Mouse (Mus musculus) heart, adult 2 months (tissue): ENCODE results near the gene Camta1.

ENCODE experiments used
- CTCF ChIP-seq: fragments of 200-600 bp; IDR thresholded peaks from 2 replicates; pipeline ENCODE4 v1.8.1; 2022; ENCODE audit warnings: antibody characterized with exemption, mild to moderate bottlenecking, moderate library complexity
- POLR2A ChIP-seq: fragments of 200-500 bp; IDR thresholded peaks from 2 replicates; pipeline ENCODE4 v1.6.1; 2011; ENCODE audit warnings: mild to moderate bottlenecking, low read depth, low read length, control low read depth; ENCODE audit not compliant: insufficient read depth

- TF ChIP-seq CTCF (no peak), POLR2A (no peak)
Observed at GRCm38 (mm10) chr4:151732668-151733067, 129.0 kb downstream of the Camta1 start.
